Mouse (Mus musculus) forelimb bud, embryonic 11.5 days (tissue): ENCODE data around the gene Pex6.
"Not testable (repeated sequence)": the region's sequence is repeated elsewhere in the genome, so short reads cannot be mapped to it uniquely, and the experiment has no call there.

Experiments used
- DNase-seq: peaks from one replicate; pipeline ENCODE4 v3.0.0-alpha.2; 2012; ENCODE audit warnings: low read depth, low spot score

Gene Pex6

DNA sequence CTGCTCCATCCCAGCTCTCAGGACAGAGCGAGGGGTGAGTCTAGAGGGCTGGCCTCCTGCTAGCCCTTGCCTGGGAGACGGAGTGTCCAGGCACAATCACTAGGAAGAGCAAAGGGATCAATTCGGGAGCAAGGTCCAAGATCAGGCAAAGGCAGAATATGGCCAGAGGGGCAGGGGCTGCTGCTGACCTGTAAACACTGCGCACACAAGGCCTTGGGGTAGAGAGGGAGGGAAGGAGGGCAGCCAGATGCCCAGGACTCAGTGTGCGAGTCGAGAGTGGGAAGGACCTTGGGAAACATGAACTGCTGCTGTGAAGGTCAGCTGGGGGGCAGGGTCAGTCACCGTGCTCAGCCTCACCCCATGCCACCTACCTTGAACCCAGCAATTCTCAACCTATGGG, 24.0 kb downstream of the Pex6 start:
- DNase-seq, result no peak

DNA sequence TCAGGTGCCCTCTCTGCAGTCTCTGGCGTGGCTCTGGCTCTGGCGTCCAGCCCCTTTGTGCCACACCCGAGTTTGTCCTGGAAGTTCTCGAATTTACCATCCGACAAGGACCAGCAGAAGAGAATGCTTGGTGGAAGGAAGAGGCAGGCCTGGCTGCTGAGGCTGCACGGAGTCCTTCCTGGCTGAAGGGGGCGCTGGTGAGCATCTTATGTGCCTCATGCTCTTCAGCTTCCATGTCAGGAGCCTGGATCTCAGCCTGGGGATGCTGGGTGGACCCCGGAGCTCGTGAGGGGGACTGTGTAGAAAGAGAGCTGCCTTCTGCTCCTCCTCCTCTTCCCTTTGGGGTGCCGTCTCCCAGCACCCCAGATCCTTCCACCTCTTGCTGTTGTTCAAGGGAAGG, 24.9 kb downstream of the Pex6 start:
- DNase-seq, result no peak

DNA sequence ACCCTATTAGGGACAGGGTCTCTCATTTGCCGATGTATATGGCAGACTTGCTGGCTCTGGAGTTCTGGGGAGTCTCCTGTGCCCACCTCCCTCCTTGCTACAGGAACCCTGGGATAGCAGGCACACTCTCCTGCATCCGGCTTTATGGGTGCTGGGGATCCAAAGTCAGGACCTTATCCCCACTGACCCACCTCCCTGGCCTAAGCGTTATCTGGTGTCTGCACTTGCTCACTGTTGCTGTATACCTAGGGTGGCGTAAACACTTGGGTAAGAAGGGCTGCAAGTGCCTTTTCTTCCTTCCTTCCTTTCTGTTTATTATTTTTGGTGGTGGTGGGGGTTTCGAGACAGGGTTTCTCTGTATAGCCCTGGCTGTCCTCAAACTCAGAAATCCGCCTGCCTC, 30.0 kb downstream of the Pex6 start:
- DNase-seq, result no peak

DNA sequence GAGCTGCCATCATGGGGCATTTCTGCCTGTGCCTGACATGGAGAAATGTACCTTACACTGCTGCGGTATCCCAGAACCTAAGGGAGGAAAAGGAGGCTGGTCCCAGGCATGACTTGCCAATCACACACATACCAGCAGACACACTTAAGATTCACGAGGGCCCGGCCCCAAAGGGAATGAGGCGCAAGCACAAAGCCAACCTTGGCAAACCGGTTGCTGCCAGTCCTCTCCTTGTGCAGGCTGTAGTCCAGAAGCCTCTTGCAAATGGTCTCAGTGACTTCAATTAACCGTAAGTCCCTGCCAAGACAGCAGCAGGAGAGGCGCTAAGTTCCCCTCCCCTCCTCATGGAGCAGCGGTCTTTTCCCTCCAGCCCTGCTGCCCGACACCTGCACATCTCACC, 31.7 kb downstream of the Pex6 start:
- DNase-seq, result no peak

DNA sequence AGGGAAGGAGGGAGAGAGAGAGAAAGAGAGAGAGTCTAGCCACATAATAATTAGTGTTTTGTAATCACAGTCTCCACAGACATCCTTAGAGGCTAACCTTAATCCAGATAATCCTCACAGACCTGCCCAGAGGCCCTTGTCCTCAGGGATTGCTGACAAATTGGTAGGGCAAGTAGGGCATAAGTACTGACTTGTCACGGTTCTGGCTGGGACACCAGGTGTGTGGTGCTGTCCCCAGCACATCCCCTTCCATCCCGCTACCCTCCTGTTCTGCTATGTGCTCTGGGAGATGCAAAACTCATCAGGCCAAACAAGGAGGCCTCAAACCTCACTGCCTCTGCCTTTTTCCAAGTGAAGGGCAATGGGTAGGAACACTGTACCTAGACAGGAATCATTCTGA, 34.2 kb downstream of the Pex6 start:
- DNase-seq, result no peak

DNA sequence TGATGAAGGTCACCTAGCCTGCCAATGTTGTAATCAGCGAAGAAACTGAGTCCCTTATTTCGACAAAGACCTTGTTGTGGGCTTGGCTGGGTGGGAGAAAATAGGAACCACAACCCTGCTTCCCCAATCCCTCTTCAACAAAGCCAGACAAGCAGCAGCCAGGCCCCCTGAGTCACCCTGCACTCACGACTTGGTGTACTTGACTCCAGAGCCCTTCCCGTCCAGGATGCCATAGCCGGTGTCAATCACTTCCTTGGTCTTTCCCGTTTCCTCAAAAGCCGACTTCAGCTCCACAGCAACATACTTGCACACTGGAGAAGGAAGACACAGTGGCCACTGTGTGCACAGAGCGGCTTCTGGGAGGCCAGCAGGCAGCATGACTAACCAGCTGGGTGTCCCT, 36.0 kb downstream of the Pex6 start:
- no peak for DNase-seq

DNA sequence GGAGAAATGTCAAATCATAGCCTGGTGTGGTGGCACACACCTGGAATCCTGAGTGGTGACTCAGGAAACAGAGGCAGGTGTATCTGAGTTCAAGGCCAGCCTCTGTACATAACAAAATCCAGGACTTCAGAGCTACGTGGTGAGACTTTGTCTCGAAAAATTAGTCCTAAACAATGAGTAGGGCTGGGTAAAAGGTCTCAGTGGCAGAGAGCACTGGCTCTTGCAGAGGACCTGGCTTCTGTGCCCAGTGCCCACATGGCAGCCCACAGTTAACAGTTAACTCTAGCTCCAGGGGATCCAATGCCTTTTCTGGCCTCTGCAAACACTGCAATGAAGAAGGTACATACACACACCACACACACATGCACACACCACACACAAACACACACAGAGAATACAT, 36.5 kb downstream of the Pex6 start:
- DNase-seq, result no peak

DNA sequence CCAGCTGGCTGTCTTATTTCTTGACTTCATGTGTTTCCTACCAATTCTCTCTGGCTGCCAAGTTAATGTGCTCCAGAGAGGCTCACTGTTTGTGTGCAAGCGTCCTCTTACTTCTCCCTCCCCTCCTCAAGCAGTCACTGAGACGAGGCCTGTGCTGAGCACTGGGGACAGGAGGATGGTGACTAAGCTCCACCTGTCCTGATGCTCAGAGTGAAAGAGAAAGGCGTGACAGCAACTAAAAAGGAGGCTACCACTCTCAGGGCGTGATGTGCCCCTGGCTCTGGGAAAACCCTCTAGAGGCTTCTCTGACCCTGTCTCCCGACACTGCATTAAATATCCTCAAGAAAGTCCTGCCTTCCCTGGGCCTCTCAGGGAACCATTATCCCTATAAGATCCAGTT, 38.0 kb downstream of the Pex6 start:
- no peak for DNase-seq

DNA sequence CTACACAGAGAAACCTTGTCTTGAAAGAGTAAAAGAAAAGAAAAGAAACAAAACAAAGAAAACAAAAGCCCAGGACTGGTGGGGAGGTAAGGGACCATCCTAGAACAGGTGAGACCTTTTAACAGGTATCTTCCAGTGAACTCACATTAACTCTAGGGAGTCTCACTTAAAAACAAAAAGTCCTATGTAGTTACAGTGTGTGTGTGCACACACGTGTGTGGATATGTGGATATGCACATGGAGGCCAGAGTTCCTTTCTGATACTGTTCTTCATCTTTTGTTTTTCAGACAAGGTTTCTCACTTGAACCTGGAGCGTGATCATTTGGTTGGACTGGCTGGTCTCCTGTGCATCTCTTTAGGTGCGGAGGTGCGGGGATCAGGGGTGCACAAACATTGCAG, 39.3 kb downstream of the Pex6 start:
- no peak for DNase-seq

DNA sequence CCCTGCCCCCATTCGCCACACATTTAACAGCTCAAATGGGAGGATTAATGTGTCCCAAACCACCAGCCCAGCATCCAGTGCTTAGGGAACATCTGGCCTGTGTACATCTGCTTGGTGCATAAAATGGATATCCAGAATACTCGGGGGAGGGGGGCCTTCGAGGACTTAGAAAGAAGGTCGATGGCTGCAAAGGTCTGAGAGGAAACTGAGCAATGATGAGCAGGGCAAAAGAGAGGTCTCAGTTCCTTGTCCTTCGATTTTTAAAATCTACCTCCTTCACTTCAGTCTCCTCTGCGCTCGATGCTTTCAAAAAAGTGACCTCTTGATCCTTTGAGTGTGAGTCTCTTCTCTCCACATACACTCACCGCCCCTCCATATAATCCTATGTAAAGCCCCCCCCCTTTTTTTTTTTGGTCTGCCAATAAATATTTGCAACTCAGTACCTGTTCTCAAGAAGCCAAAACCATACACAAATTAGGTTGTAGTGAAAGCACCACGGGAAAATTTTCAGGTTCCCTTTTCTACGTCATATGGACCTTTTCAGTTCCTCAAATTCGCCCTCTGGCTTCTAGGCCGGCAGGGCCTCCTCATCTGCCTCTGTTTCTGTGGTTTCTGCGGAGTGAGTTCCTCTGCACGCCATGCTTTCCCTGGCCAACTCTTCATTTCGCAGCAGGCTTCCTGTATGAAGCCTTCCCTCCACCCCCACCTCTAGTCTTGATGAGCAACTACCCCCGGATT, 40.0 kb downstream of the Pex6 start:
- no peak for DNase-seq

DNA sequence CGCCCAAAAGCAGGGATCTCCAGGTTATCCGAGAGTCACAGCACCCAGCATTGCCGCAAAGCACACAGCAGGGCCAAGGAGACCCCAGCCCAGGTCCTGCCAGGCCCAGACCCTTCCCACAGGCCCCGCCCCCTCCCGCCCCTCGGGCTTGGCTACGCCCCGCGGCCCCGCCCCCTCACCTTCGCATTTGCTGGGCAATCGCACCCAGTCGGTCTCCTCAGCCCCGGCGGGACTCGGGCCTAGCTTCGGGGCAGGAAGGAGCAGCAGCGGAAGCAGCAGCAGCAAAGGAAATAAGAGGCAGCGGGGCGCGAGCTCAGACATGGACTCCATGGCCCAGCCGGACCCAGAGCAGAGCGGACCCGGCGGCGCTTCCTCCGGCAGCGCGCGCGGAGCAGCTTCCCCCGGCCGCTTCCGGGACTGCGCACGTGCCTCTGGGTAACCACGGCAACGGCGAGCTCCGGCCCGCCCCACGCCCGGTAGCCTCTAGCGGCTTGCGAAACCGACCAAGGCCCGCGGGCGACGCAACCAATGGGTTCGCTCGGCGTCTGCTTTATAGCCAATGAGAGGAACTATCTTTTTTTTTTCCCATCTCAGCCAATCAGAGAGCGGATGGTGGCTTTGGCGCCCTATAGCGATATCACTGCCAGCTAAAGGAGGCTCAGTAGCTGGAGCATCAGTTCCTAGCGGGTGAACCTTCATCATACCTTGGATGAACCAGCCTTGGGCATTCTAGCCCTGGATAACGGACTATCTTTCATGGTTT, 40.7 kb downstream of the Pex6 start, which contains the start of gene Cnpy3:
Cnpy3 (minus strand) TSS at position 421 of the 763 bp plus-strand sequence.
- peak; percentile 98 for DNase-seq

DNA sequence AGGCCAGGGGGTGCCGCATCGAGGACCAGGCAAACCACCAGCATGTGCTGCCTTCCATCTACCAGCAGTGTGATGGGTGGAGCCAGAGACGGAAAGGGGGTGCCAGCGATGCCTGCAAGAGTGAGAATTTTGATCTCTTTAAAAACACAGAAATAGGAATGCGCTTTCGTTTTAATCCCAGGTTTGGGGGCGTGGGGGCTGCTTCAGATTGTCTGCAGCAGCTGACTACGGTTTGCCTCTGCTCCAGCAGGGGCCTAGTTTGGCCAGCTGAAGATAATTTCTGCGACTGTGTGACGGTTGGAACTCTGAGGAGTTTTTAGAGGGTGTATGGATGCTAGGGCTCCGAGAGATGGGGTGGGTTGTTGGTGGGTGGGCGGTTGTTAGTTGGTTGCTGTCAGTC, 47.5 kb downstream of the Pex6 start:
- no peak for DNase-seq

DNA sequence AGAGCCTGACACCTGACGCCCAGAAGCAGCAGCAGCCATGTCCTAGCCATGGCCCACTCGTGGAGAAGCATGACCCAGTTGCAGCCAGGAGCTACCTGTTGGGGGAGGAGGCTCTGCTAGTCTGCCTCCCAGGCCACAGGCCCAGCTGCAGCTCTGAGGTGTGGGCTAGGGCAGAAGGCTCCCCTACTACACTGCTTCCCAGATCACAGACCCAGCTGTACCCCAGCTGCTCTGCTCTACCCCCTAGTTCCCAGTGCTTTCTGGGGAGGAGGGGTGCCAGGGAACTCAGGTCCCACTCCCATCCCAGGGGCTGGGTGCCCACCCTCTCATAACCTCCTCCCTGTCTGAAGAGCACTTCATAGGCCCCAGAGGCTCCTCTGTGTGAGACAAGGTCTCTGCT, 52.3 kb downstream of the Pex6 start, which contains the start of gene Ptcra:
Ptcra (minus strand) TSS at position 169 of the 400 bp plus-strand sequence.
- DNase-seq, result no peak

DNA sequence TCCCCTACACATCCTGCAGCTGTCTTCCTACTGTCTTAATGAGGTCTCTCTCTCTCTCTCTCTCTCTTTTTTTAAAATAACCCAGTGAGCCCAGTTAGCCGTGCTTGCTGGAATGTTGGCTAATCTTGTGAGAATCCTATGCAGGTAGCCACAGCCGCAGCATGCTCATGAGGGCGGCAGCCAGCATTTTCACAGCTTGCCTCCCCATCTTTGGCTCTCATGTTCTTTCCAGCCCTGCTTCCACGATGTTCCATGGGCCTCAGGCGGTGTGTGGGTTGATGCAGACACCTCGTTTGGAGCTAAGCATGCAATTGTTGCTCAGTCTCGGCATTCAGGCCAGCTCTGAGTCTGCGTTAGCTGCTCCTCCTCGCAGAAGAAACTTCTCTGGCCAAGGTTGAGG, 53.7 kb downstream of the Pex6 start:
- not testable (repeated sequence) for DNase-seq

DNA sequence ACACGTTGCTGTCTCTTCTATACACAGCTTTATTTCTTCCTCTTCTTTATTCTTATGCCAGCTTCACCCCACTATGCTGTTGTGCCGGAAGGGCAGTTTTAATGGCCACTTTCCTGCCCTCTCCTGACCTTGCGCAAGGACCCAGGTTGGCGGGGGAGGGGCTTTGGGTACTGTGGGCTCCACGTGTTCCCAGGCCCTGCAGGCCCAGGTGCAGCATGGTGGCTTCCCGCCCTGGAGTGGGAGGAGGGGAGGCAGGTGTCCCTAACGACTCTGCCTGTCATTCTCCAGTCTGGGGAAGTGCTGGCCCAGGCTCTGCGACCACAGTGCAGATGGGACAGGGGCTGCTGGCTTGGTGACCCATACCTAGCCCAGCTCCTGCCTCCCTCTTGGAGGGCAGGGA, 56.6 kb downstream of the Pex6 start:
- no peak for DNase-seq

DNA sequence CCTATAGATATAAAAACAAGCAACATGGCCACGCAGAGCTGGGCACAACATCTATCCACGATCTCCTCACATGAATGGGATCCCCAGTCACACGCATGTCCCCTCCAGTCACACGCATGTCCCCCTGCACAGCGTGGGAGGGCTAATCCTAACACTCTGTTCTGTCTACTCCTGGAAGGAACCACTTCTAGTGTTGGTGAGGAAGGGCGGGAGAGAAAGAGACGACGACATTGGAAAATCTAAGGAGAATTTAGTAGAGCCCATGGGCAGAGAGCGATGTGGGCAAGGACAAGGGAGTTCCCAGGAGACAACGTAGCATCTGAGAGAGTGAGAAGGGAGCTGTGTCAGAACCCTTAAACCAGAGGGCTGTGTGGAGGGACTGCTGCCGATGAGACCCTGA, 59.3 kb downstream of the Pex6 start:
- DNase-seq, result no peak

DNA sequence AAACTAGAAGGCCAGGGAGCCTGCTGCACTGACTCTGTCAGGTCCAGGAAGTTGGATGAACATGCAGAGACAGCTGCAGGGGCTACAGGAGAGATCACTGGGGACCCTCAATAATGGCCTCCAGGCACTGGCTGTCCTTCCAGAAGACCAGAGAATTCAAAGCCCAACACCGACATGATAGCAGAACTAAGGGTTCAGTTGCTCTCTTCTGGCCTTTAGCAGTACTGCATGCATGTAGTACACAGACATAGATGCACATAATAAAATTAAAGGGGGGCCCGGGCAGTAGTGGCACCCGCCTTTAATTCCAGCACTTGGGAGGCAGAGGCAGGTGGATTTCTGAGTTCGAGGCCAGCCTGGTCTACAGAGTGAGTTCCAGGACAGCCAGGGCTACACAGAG, 59.8 kb downstream of the Pex6 start:
- DNase-seq, result no peak

DNA sequence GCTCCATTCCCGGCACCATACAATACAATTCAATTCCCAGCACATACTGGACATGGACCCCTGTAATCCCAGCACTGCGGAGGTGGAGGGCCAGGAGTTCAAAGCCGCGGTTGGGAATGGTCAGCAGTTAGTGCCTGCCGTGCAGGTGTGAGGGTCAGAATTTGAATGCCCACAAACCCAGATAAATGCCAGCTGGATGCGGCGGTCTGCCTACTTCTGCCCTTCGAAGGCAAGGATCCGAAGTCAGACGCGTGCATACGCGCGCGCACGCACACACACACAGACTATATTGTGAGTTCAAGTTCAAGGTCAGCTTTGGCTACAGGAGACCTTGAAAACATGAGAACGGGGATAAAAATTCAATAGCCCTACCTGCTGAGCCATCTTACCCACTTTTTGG, 60.4 kb downstream of the Pex6 start:
- no peak for DNase-seq

DNA sequence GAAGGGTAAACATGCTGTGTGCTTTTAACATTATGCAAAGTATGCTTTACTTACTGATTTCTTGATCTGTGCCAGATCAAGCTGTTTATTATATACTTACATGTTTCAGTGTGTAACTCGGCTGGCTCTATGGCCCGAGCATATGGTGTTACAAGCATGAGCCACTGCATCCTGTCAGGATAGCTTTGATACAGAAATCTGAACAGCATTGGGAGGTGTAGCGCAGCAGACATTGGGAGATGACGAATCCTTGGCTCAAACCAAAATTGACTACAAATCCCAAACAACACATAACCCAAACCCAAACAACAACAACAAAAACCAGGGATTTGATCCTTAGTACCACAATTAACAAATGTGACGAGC, 60.8 kb downstream of the Pex6 start:
- no peak for DNase-seq

DNA sequence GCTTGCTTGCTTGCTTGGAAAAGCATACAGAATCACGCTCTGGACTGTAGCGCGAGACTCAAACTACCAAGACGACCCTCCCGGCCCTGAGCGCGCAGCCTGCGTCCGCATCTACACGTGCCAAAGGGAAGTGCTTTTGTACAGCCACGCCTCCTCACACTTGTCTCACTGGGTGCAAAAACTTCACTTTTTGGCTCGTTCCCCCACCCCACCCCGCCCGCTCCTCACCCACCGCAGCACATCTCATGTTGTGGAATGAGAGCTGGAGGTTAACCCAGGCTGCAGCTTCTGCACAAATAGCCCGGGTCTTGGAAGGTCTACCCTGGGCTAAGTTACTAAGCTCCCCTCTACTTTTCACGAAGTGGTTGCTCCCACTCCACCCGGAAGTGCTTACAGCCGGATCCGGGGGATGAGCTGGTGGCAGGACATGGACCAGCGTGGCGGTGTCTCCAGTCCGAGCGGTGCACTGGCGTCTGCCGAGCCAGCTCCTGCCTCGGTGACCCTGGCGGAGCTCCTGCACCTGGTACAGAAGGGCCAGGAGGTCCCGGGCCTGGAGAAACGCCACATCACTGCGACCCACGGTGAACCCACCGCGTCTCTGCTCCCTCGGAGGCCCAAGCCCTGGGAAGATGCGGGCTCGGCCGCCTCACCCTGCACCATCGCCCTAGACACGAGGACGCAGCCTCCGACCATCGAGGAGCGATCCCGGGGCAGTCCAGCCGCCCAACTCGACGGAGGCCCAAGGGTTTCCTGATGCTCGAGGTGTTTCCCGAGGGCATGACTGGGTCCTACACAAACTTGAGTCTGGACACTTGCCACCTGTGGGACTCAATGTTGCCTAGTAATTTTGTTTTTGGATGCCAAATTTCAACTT, 61.4 kb downstream of the Pex6 start, which contains the start of gene 2310039H08Rik:
2310039H08Rik (plus strand) TSS at position 232 of the 874 bp plus-strand sequence.
- DNase-seq, result peak; percentile 85

DNA sequence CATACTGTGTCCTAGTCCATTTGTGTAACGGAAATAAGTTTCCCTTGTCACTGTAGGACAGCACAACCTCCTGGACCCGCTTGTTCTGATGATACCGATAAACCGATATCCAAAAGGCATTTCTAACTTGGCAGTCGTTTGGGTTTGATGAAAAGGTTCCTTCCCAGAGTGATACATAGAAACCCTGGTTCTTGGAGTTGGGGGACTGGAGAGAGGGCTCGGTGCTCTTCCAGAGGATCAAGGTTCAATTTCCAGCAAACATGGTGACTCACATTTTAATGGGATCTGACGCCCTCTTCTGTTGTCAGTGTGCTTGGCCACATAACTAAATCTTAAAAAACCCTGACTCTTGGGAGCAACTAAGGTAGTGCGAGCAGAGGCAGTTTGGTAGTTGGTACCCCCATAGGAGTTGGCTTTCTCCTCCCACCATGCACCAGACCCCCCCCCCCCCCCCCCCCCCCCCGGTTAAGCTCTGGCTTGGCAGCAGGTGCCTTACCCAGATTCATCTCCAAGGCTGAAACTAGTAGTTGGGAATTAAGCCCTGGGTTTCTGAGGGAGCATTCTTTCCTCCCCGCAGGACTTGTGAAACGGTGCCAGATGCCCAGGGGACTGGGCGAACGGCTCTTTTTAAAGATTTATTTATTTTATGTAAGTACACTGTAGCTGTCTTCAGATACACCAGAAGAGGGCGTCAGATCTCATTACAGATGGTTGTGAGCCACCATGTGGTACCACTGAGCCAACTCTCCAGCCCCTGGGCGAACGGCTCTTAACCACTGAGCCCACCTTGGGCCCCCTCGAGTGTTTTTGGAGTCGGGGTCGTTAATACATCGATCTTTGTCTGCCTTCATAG, 62.2 kb downstream of the Pex6 start:
- DNase-seq, result no peak
